Mouse (Mus musculus) liver, embryonic 14.5 days (tissue): ENCODE measurements around the gene Itga8.

Experiments
- CTCF ChIP-seq: IDR thresholded peaks from 2 replicates; pipeline ENCODE4 v1.5.1; 2016; ENCODE audit warnings: antibody characterized with exemption, low read depth, control low read depth
- EP300 ChIP-seq: IDR thresholded peaks from 2 replicates; pipeline ENCODE4 v1.6.1; 2016; ENCODE audit warnings: antibody characterized with exemption, low read depth

- TF ChIP-seq CTCF: no peak
- TF ChIP-seq EP300: no peak
Measured at GRCm38 (mm10) chr2:12065669-12066399, 235.9 kb downstream of the Itga8 start.
